Mouse (Mus musculus): ENCODE data around the gene Arfgap1. TPM values are rescaled to one million over a fixed set of nuclear protein-coding genes. Genes with fewer than 3 reads are reported as not detected.

Arfgap1 gene
- polyA plus RNA-seq, 1 experiment, result 46.3 TPM

DNA sequence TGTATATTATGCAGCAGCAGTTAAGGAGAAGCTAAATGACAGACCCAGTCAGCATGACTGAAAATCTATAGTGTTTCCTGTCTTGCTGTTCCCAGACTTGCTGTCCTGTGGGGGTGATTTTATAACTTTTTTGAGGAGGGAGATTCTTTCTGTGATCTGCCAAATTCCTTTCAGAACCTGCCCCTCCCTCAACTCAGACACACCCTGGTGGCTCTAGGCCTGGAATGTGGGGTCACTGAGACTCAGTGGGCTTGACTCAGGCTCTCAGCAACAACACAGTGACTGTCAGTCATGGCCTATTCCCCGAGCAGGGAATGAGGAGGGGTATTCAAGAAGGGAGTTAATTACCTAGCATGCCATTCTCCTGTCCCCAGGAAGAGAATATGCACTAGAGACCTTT lies 17.1 kb upstream of the Arfgap1 start:
- Histone ChIP-seq H3K4me1 (ENCODE audit: control insufficient read depth, insufficient read depth, low read length) (0 out of 2 replicates have a peak, but pooled peaks cover 2% of the 10 kb centered on the region), H3K4me3 (replicated peaks; ENCODE audit: extremely low read depth, low read depth, low read length) (no peak overlapping the region)
- TF ChIP-seq CTCF (IDR thresholded peaks at IDR 0.05; ENCODE audit: insufficient read depth, low read length), result no peak
- TF ChIP-seq POLR2A (IDR thresholded peaks at IDR 0.05; ENCODE audit: borderline replicate concordance, extremely low read depth, low read depth, low read length), result no peak
- 33% methylated on average over 1 of the region's 1 CpGs for WGBS
- no peak for DNase-seq

DNA sequence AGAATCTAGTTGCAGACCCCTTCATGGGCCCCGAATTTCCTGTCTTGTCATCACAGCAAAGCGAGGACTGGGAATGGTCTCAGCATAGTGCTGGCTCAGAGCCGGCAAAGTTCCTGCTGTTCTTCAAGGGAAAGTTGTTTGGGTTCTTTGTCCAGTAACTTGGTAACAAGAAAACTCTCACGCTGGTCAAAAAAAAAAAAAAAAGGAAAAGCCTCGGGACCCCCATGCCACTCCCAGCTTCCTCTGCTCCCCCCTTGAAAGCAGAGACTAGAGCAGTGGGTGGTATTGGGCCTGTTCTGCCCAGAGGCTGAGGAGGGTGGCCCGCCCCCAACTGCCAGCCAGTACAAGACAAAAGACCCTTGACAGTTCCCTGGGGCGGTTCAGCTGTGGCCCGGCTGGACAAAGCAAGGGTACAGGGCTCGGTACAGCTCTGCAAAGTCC lies 14.3 kb upstream of the Arfgap1 start:
- Histone ChIP-seq H3K4me3 (replicated peaks; ENCODE audit: extremely low read depth, low read depth, low read length) (no peak overlapping the region), H3K4me1 (ENCODE audit: control insufficient read depth, insufficient read depth, low read length) (0 out of 2 replicates have a peak, but pooled peaks cover 2% of the 10 kb centered on the region)
- 19% methylated on average over 9 of the region's 9 CpGs for WGBS
- no peak for DNase-seq
- TF ChIP-seq POLR2A (IDR thresholded peaks at IDR 0.05; ENCODE audit: borderline replicate concordance, extremely low read depth, low read depth, low read length), result no peak
- TF ChIP-seq CTCF (IDR thresholded peaks at IDR 0.05; ENCODE audit: insufficient read depth, low read length), result no peak

DNA sequence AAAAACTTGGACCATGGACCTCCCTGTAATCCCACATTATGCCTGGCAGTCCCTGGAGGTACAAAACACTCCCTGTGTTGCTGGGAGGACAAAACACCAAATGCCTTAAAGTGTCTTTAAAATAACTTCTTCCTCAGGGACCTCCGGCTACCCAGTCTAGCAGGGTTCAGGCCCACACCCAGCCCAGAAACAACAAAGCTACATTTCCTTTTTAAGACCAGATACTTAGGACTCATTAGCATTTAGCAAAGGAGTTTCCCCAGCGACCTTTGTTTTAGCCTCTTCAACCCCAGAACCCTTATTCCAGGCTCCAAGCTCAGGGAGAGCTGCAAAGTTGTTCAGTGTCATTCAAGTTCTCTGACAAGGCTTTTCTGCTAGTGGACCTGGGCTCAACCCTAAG lies 13.4 kb upstream of the Arfgap1 start:
- no peak for DNase-seq
- 31% methylated on average over 2 of the region's 2 CpGs for WGBS
- TF ChIP-seq CTCF (IDR thresholded peaks at IDR 0.05; ENCODE audit: insufficient read depth, low read length) (no peak), POLR2A (IDR thresholded peaks at IDR 0.05; ENCODE audit: borderline replicate concordance, extremely low read depth, low read depth, low read length) (no peak)
- 0 out of 2 replicates have a peak, but pooled peaks cover 2% of the 10 kb centered on the region for H3K4me1 ChIP-seq (ENCODE audit: control insufficient read depth, insufficient read depth, low read length)
- peak overlapping the region; percentile 50 for H3K4me3 ChIP-seq (replicated peaks; ENCODE audit: extremely low read depth, low read depth, low read length)

DNA sequence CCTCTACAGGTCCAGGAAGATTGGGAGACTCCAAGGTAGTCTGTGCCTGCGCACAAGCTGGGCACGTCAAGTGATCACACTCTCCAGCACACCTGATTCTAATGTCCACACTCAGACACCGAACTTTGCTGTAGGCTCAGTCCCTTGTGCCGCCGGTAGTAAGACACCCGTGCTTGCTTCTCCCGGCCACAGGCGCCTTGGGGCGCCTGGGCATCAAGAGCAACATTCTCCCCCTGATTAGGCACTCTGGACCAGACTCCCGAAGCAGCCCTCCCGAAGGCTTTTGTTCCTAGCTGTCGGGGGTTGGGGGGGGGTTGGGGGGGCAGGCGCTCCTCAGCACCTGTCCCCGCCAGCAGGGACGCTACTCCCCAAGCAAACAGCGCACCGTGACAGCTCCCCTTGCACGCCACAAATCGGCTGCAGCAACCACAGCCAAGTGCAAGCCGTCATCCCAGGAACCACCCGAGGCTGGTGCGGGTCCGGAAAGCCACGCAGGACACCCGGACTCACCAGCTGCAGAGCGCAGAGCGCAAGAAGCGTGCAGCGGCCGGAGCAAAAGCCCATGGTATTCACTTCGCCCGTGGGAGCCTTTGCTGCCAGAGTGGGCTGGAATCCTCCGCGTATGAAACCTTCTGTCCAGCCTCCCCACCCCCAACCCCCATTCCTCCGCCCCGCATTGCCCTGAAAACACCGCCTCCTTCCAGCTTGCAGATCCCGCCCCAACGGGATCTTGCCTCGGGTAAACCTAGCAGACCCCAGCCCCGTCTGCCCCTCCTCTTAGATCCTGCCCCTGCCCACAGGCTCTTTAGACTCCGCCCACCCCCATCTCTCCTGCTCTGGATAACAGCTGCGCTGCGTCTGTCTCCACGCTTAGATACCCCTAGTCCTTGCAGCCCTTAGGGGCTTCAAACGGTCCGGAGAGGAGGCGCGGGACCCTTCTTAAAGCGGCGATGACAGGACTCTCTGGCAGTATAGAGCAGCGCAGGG lies 12.7 kb upstream of the Arfgap1 start, which contains the start of gene Nkain4:
Gene Nkain4 (minus strand): TSS at position 639 of the 987 bp plus-strand sequence.
- peak; percentile 19 for DNase-seq
- WGBS, result 2% methylated on average over 52 of the region's 52 CpGs
- TF ChIP-seq CTCF (IDR thresholded peaks at IDR 0.05; ENCODE audit: insufficient read depth, low read length), result no peak
- peak; percentile 34; the same call in 1 of the 2 replicates for TF ChIP-seq POLR2A (IDR thresholded peaks at IDR 0.05; ENCODE audit: borderline replicate concordance, extremely low read depth, low read depth, low read length)

DNA sequence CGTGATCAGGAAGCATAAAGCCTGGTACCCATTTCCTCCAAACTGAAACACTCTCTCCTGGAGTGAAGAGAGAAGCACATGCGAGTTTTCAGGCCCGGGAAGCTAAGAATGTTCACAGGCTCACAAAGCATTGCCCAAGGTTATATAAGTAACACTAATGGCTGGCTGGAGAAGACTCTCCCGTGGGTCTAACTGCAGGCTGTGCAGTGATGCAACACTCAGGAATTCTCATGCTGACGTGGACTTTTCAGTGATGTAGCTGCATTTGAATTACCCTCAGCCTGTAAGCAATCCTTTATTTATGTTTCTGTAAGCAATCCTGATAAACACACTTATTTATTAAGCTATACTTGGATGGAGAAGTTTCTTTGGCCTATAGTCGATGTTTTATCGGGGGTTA lies 7.4 kb upstream of the Arfgap1 start:
- DNase-seq, result no peak
- TF ChIP-seq CTCF (IDR thresholded peaks at IDR 0.05; ENCODE audit: insufficient read depth, low read length) (no peak), POLR2A (IDR thresholded peaks at IDR 0.05; ENCODE audit: borderline replicate concordance, extremely low read depth, low read depth, low read length) (no peak)
- Histone ChIP-seq H3K4me3 (replicated peaks; ENCODE audit: extremely low read depth, low read depth, low read length) (no peak overlapping the region), H3K4me1 (ENCODE audit: control insufficient read depth, insufficient read depth, low read length) (no peaks in the 10 kb centered on the region; the same call in 1 of the 2 replicates)
- 55% methylated on average over 7 of the region's 7 CpGs for WGBS

More for the DNA sequence above, 12.7 kb upstream of the Arfgap1 start, which contains the start of gene Nkain4:
- H3K4me1 ChIP-seq (ENCODE audit: control insufficient read depth, insufficient read depth, low read length), result 0 out of 2 replicates have a peak, but pooled peaks cover 2% of the 10 kb centered on the region
- H3K4me3 ChIP-seq (replicated peaks; ENCODE audit: extremely low read depth, low read depth, low read length), result peak within 1 kb of the TSS; percentile 50

DNA sequence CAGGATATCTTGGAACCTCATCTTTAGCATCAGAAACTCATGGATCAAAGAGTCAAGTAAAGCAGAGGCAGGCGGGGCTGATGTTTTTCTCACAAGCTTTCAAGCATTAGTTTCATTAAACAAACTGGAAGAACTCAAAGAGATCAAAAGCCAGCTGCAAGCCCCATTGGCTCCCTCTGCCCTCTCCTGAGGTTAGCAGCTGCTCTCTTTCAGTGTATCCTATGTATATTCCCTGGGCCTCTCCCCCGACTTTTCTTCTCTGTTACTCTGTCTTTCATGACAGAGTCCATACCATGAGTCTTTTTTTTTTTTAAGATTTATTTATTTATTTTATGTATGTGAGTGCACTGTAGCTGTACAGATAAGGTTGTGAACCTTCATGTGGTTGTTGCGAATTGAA lies 6.8 kb upstream of the Arfgap1 start:
- H3K4me3 ChIP-seq (replicated peaks; ENCODE audit: extremely low read depth, low read depth, low read length), result no peak overlapping the region

DNA sequence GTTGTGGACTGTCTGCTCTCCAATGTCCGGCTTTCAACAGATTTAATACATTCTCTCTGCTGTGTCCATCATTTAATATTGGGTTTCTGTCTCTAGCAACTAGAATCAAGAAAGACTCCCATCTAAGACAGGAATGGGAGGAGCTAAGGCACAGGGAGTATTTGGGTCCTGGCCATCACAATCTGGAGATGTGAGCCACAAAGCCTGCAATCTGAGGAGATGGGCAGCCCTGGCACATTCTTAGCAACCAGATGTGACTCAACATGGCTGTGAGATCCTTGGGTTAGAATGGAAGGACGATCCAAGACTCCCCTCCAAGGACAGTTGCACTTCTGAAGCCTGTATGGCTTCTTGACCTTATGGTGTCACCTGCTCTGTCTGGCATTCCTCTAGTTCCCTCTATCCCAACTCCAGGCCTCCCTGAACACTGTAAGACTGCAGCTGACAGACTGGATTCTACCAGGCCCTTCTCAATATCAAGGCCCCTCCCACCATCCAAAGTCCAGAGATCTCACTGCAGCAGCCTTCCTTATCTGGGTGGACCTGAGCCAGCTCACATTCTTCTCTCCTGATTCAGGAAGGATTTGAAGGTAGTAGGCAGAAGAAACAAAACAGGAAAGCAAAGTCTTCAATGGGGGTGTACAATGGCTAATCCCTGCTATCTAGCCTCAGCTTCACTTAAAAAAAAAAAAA lies 4.3 kb upstream of the Arfgap1 start:
- 63% methylated on average over 2 of the region's 2 CpGs for WGBS
- Histone ChIP-seq H3K4me1 (ENCODE audit: control insufficient read depth, insufficient read depth, low read length) (no peaks in the 10 kb centered on the region; the same call in 1 of the 2 replicates), H3K4me3 (replicated peaks; ENCODE audit: extremely low read depth, low read depth, low read length) (no peak overlapping the region)
- DNase-seq, result no peak
- no peak for TF ChIP-seq POLR2A (IDR thresholded peaks at IDR 0.05; ENCODE audit: borderline replicate concordance, extremely low read depth, low read depth, low read length)
- no peak for TF ChIP-seq CTCF (IDR thresholded peaks at IDR 0.05; ENCODE audit: insufficient read depth, low read length)

More for the DNA sequence above, 6.8 kb upstream of the Arfgap1 start:
- WGBS, result 50% methylated on average over 3 of the region's 3 CpGs
- DNase-seq, result no peak
- H3K4me1 ChIP-seq (ENCODE audit: control insufficient read depth, insufficient read depth, low read length), result no peaks in the 10 kb centered on the region; the same call in 1 of the 2 replicates
- TF ChIP-seq CTCF (IDR thresholded peaks at IDR 0.05; ENCODE audit: insufficient read depth, low read length) (no peak), POLR2A (IDR thresholded peaks at IDR 0.05; ENCODE audit: borderline replicate concordance, extremely low read depth, low read depth, low read length) (no peak)

DNA sequence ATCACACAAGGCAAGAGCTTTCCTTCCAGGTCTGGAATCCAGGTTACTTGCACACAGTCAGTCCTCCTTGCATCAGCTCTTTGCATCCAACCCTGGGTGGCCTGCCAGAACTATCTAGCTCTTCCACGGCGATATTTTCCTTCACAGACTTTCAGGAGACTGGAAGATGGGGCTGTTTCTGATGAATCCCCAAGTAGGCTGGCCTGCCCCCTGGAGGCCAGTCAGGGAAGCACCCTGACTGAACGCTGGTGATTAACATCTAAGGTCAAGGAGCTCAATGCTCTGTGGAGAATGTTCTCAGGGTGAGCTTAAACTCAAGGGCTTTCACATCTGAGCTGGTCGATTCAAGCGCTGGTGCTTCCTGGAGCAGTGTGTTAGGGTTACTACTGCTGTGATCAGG lies 3.1 kb upstream of the Arfgap1 start:
- WGBS, result 5% methylated on average over 5 of the region's 5 CpGs
- Histone ChIP-seq H3K4me1 (ENCODE audit: control insufficient read depth, insufficient read depth, low read length) (no peaks in the 10 kb centered on the region; the same call in 1 of the 2 replicates), H3K4me3 (replicated peaks; ENCODE audit: extremely low read depth, low read depth, low read length) (no peak overlapping the region)
- TF ChIP-seq CTCF (IDR thresholded peaks at IDR 0.05; ENCODE audit: insufficient read depth, low read length), result peak; percentile 87
- no peak for TF ChIP-seq POLR2A (IDR thresholded peaks at IDR 0.05; ENCODE audit: borderline replicate concordance, extremely low read depth, low read depth, low read length)
- DNase-seq, result peak; percentile 69
